Mouse (Mus musculus): ENCODE results near the gene Zfp759.
"Not testable (repeated sequence)": the region's sequence is repeated elsewhere in the genome, so short reads cannot be mapped to it uniquely, and the experiment has no call there.

The Zfp759 gene

DNA sequence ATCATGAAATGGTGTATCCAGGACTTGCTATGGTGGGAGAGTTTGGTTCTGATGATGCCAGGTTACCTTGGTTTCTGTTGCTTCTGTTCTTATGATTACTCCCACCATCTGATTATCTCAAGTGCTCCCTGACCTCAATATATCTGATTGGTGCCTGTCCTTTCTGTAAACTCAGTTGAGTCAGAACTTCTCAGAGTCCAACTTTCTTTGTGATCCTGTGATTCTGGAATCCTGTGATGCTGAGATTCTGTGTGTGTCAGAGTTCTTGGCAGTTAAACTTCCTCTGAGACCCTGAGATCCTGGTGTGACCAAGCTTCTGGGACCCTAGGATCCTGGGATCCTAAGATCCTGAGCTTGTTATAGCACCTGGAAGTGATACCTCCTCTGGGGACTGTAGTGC, at the start of gene Zfp759:
Gene Zfp759 (plus strand): TSS at position 301 of the 400 bp plus-strand sequence.
- not testable (repeated sequence) for DNase-seq

DNA sequence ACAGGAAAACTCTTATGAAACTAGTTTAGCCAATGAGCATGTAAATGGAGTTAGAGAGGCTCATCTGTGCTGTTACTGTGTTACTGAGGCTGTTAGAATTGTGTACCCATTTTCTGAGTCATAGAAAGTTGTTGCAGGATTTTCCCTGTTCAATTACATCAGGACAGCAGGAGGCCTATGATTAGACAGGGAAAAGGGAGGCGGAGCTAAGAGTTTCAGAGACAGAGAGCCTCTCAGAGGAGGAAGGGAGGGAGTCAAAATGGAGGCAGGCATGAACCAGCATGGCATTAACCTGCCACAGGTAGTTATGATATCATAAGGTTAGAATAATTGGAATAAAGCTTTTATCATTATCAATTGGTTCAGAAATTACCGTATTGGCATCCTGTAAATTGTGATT, 48.7 kb upstream of the Zfp759 start:
- DNase-seq, result no peak

- no peak for DNase-seq
Observed at GRCm38 (mm10) chr13:67077244-67077643, 44.2 kb upstream of the Zfp759 start.

GRCm38 (mm10) chr13:67081142-67081713, 40.2 kb upstream of the Zfp759 start:
- peak; percentile 56 for DNase-seq

- no peak for DNase-seq
Observed at GRCm38 (mm10) chr13:67081946-67082345, 39.5 kb upstream of the Zfp759 start.

- DNase-seq, result no peak
Observed at GRCm38 (mm10) chr13:67090154-67090553, 31.3 kb upstream of the Zfp759 start.

DNA sequence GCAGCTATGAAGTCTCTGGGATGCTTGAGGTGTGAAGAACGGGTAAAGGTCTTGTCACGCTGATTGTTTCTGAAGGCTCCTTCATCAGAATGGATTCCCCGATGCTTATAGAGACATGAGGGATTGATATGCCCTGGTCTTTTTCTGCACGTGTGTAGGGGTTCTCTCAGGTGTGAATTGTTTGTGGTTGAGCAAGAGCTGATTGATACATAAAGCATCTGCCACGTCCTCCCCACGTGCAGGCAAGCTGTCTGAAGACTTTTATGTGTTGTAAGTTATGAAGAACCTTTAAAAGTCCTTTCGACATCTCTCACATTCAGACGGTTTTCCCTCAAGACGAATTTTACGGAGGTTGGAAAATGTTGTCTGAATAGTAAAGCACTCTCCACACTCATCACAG, 23.6 kb upstream of the Zfp759 start, which contains the start of gene Zfp708:
Gene Zfp708 (minus strand): TSS at position 101 of the 400 bp plus-strand sequence.
- no peak for DNase-seq

- DNase-seq, result no peak
Observed at GRCm38 (mm10) chr13:67107681-67108080, 13.8 kb upstream of the Zfp759 start.

GRCm38 (mm10) chr13:67108194-67108820, 13.2 kb upstream of the Zfp759 start, which contains the start of gene Gm28557:
TSS of gene Gm28557 (minus strand) at chr13:67108604.
- peak; percentile 87 for DNase-seq

- DNase-seq, result peak; percentile 78
Observed at GRCm38 (mm10) chr13:67108821-67109206, 12.6 kb upstream of the Zfp759 start.

DNA sequence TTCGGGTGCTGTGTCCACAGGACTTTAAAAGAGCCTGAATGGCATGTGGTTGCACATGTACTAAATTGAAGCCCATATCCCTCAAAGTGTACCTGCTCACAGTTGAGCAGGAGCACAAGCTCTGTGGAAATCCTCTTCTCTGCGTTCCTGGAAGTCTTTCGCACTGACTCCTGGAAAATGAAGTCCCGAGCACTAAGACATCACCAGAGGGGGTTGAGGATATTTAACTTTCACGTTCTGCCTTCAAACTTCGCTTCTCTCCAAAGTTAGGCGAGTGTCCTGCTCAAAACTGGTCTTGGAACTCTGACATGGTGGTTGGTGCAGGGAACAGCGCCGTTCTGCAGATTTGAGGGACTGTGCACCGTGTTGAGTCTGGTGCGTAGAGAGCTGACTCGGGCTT, 9.4 kb upstream of the Zfp759 start:
- DNase-seq, result no peak

- DNase-seq, result no peak
Observed at GRCm38 (mm10) chr13:67113287-67113686, 8.2 kb upstream of the Zfp759 start.

GRCm38 (mm10) chr13:67116163-67116562, 5.3 kb upstream of the Zfp759 start, which contains the start of gene Rslcan18:
TSS of gene Rslcan18 (minus strand) at chr13:67116263.
- not testable (repeated sequence) for DNase-seq

- DNase-seq, result no peak
Observed at GRCm38 (mm10) chr13:67124460-67124859, 3.0 kb downstream of the Zfp759 start.

DNA sequence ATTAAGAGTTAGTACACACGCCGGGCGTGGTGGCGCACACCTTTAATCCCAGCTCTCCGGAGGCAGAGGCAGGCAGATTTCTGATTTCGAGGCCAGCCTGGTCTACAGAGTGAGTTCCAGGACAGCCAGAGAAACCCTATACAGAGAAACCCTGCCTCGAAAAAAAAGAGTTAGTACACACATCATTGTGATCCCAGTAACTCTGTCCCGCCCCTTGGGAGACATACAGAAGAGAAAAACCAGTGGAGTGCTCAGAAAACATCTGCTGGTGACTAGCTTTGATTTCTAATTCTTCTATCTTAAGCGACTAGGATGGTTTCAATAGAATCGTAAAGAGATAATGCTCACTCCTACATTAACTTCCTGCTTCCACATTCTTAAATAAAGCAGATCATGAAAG, 6.0 kb downstream of the Zfp759 start:
- not testable (repeated sequence) for DNase-seq

- peak; percentile 76 for DNase-seq
Observed at GRCm38 (mm10) chr13:67128038-67128721, 6.7 kb downstream of the Zfp759 start.

- not testable (repeated sequence) for DNase-seq
Observed at GRCm38 (mm10) chr13:67166122-67166521, 44.7 kb downstream of the Zfp759 start.

GRCm38 (mm10) chr13:67172991-67173722, 51.7 kb downstream of the Zfp759 start, which contains the start of gene Rsl1:
TSS of gene Rsl1 (plus strand) at chr13:67173182.
- DNase-seq, result peak; percentile 76

DNA sequence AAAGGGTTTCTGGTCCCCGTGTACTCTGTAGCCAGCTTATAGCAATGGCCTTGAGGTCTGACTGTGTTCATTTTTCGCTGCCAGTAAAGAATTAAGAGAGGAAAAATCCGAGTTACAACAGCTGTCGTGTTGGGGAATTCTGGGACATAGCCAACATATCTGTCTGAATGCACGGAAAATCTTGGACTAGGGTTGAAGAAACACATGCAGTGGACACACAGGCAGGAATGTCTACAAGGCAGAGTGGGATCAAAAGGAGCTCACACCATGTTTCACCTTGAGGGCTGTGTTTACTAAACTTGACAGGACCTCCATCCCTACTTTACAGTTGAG, 52.2 kb downstream of the Zfp759 start:
- no peak for DNase-seq
